Comparison of ENCODE assay signal across 8 mouse cellular contexts in genomic region chr4:95051311-95051871, GRCm38 (mm10). TPM values are rescaled to one million over a fixed set of nuclear protein-coding genes. Genes with fewer than 3 reads are reported as not detected.
DNase-seq lines count a peak whose midpoint lies in the region; ATAC-seq and TF ChIP-seq lines count a peak whose summit lies in the region.

No protein-coding gene starts in this region.

- H3K9me3 ChIP-seq in E14TG2a.4 (ENCODE audit: low read length): no peaks in the 10 kb centered on the region
- H3K9me3 ChIP-seq in forebrain, embryonic 15.5 days: no peaks in the 10 kb centered on the region
- H3K9me3 ChIP-seq in hindbrain, embryonic 12.5 days (replicated peaks): no peaks in the 10 kb centered on the region
- no peaks in the 10 kb centered on the region for H3K9me3 ChIP-seq in limb, embryonic 10.5 days (replicated peaks)

- peak overlapping the region; percentile 90 for H3K4me3 ChIP-seq in E14TG2a.4 (replicated peaks; ENCODE audit: low read length)
- peak overlapping the region; percentile 89 for H3K4me3 ChIP-seq in forebrain, embryonic 15.5 days
- H3K4me3 ChIP-seq in hindbrain, embryonic 12.5 days: peak overlapping the region; percentile 72
- H3K4me3 ChIP-seq in limb, embryonic 10.5 days: peak overlapping the region; percentile 66

- peak overlapping the region; percentile 97 for H3K4me2 ChIP-seq in forebrain, embryonic 15.5 days (replicated peaks)
- peak overlapping the region; percentile 96 for H3K4me2 ChIP-seq in hindbrain, embryonic 12.5 days (replicated peaks)

- peak; percentile 0; the same call in 1 of the 2 replicates for ATAC-seq in forebrain, embryonic 15.5 days (replicated peaks)
- ATAC-seq in hindbrain, embryonic 12.5 days (ENCODE audit: low FRiP score): peak; percentile 6; the same call in 1 of the 2 replicates

- H3K36me3 ChIP-seq in E14TG2a.4 (ENCODE audit: insufficient read depth, low read length): no peaks in the 10 kb centered on the region
- no peaks in the 10 kb centered on the region for H3K36me3 ChIP-seq in forebrain, embryonic 15.5 days
- H3K36me3 ChIP-seq in hindbrain, embryonic 12.5 days: no peaks in the 10 kb centered on the region
- H3K36me3 ChIP-seq in limb, embryonic 10.5 days: no peaks in the 10 kb centered on the region

- peak overlapping the region; percentile 85 for H3K9ac ChIP-seq in forebrain, embryonic 15.5 days (replicated peaks)
- peak overlapping the region; percentile 87 for H3K9ac ChIP-seq in hindbrain, embryonic 12.5 days

- TF ChIP-seq CTCF in E14TG2a.4 (conservative IDR thresholded peaks at IDR 0.05; ENCODE audit: low read length): no peak

- peaks cover 54% of the 10 kb centered on the region for H3K27me3 ChIP-seq in E14TG2a.4 (ENCODE audit: insufficient read depth, low read length)
- no peaks in the 10 kb centered on the region for H3K27me3 ChIP-seq in forebrain, embryonic 15.5 days
- H3K27me3 ChIP-seq in hindbrain, embryonic 12.5 days: no peaks in the 10 kb centered on the region
- H3K27me3 ChIP-seq in limb, embryonic 10.5 days (ENCODE audit: low read depth, poor library complexity, severe bottlenecking): no peaks in the 10 kb centered on the region

- peak overlapping the region; percentile 97 for H3K27ac ChIP-seq in forebrain, embryonic 15.5 days (replicated peaks)
- H3K27ac ChIP-seq in hindbrain, embryonic 12.5 days: peak overlapping the region; percentile 92
- H3K27ac ChIP-seq in limb, embryonic 10.5 days: peak overlapping the region; percentile 95

- DNase-seq in adrenal gland, postnatal 25 days: peak; percentile 67
- DNase-seq in limb, embryonic 10.5 days (ENCODE audit: low spot score): peak; percentile 72
- peak; percentile 68 for DNase-seq in mesoderm, embryonic 11.5 days (ENCODE audit: low read depth, low spot score)
- DNase-seq in right cerebral cortex, postnatal 4 days: peak; percentile 47
- DNase-seq in Muller cell, postnatal 12 days (ENCODE audit: inconsistent ontology term): no peak

- under 1% methylated on average over 54 of the region's 54 CpGs for WGBS in forebrain, embryonic 15.5 days
- under 1% methylated on average over 53 of the region's 54 CpGs for WGBS in hindbrain, embryonic 12.5 days
- under 1% methylated on average over 54 of the region's 54 CpGs for WGBS in limb, embryonic 10.5 days

- peaks cover 26% of the 10 kb centered on the region for H3K4me1 ChIP-seq in E14TG2a.4 (replicated peaks; ENCODE audit: low read depth, low read length)
- H3K4me1 ChIP-seq in forebrain, embryonic 15.5 days: peaks cover 37% of the 10 kb centered on the region
- peaks cover 24% of the 10 kb centered on the region for H3K4me1 ChIP-seq in hindbrain, embryonic 12.5 days
- peaks cover 30% of the 10 kb centered on the region for H3K4me1 ChIP-seq in limb, embryonic 10.5 days

RNA-seq across cellular contexts. Expression of gene Jun, which starts 0.6 kb away (rescaled TPM):
- 114 and 133 TPM in 2 replicates for total RNA-seq in adrenal gland, postnatal 25 days (2021)
- polyA plus RNA-seq in forebrain, embryonic 15.5 days (2015; fragmentation: Nextera tagmentation; extraction: Ambion mirVana): 80.2 and 85.5 TPM in 2 replicates
- polyA plus RNA-seq in hindbrain, embryonic 12.5 days (2016; fragmentation: Nextera tagmentation; extraction: Ambion mirVana): 70.7 and 86.0 TPM in 2 replicates
- polyA plus RNA-seq in limb, embryonic 10.5 days (2016; fragmentation: Nextera tagmentation; extraction: Ambion mirVana): 24.6 and 45.4 TPM in 2 replicates
